Mouse (Mus musculus): Measurements from ENCODE around the gene Son. TPM values are rescaled to one million over a fixed set of nuclear protein-coding genes. Genes with fewer than 3 reads are reported as not detected.

The Son gene
- total and polyA plus RNA-seq, 2 experiments: 59.5 to 106 TPM

- no peak for DNase-seq (ENCODE audit: extremely low read depth, low read depth, low spot score)
- peaks cover 3% of the 10 kb centered on the region; the same call in 1 of the 2 replicates for H3K79me2 ChIP-seq (ENCODE audit: control insufficient read depth, insufficient read depth, low read length)
- TF ChIP-seq CTCF (IDR thresholded peaks at IDR 0.05; ENCODE audit: low read depth, low read length) (no peak), POLR2A (IDR thresholded peaks at IDR 0.05; ENCODE audit: extremely low read depth, insufficient read depth, low read length) (no peak)
- peak overlapping the region; percentile 88 for H3K4me3 ChIP-seq (ENCODE audit: insufficient read depth, low read depth, low read length)
- H3K36me3 ChIP-seq (ENCODE audit: control insufficient read depth, insufficient read depth, low read length): peaks cover 4% of the 10 kb centered on the region; the same call in 1 of the 2 replicates
- no peaks in the 10 kb centered on the region for H3K27me3 ChIP-seq (ENCODE audit: control insufficient read depth, insufficient read depth, low read length)
- 4% methylated on average over 51 of the region's 51 CpGs for WGBS
- peak overlapping the region; percentile 97 for H3K9ac ChIP-seq (ENCODE audit: low read depth, low read length)
- peak overlapping the region; percentile 42; the same call in 1 of the 2 replicates for H3K27ac ChIP-seq (replicated peaks; ENCODE audit: insufficient read depth, low read depth, low read length)
- peaks cover 4% of the 10 kb centered on the region; the same call in 1 of the 2 replicates for H3K4me1 ChIP-seq (ENCODE audit: control insufficient read depth, insufficient read depth, low read length)
Measured at GRCm38 (mm10) chr16:91688023-91688618, 40.8 kb downstream of the Son start.

GRCm38 (mm10) chr16:91688619-91689334, 41.5 kb downstream of the Son start, which contains the start of gene Donson:
Donson (minus strand) TSS chr16:91688770.
- Histone ChIP-seq H3K9ac (ENCODE audit: low read depth, low read length) (peak within 1 kb of the TSS; percentile 97), H3K36me3 (ENCODE audit: control insufficient read depth, insufficient read depth, low read length) (peaks cover 1% of the 10 kb centered on the region), H3K4me1 (ENCODE audit: control insufficient read depth, insufficient read depth, low read length) (peaks cover 4% of the 10 kb centered on the region; the same call in 1 of the 2 replicates), H3K4me3 (ENCODE audit: insufficient read depth, low read depth, low read length) (peak within 1 kb of the TSS; percentile 88), H3K27ac (replicated peaks; ENCODE audit: insufficient read depth, low read depth, low read length) (peak within 1 kb of the TSS; percentile 42), H3K27me3 (ENCODE audit: control insufficient read depth, insufficient read depth, low read length) (no peaks in the 10 kb centered on the region), H3K79me2 (ENCODE audit: control insufficient read depth, insufficient read depth, low read length) (peaks cover 3% of the 10 kb centered on the region; the same call in 1 of the 2 replicates)
- 1% methylated on average over 71 of the region's 71 CpGs for WGBS
- DNase-seq (ENCODE audit: extremely low read depth, low read depth, low spot score): peak; percentile 61
- TF ChIP-seq CTCF (IDR thresholded peaks at IDR 0.05; ENCODE audit: low read depth, low read length) (no peak), POLR2A (IDR thresholded peaks at IDR 0.05; ENCODE audit: extremely low read depth, insufficient read depth, low read length) (0 out of 2 replicates have a peak, but pooled peaks have one; percentile 57)

- Histone ChIP-seq H3K79me2 (ENCODE audit: control insufficient read depth, insufficient read depth, low read length) (peaks cover 3% of the 10 kb centered on the region; the same call in 1 of the 2 replicates), H3K27ac (replicated peaks; ENCODE audit: insufficient read depth, low read depth, low read length) (no peak overlapping the region), H3K4me3 (ENCODE audit: insufficient read depth, low read depth, low read length) (no peak overlapping the region), H3K27me3 (ENCODE audit: control insufficient read depth, insufficient read depth, low read length) (no peaks in the 10 kb centered on the region), H3K9ac (ENCODE audit: low read depth, low read length) (no peak overlapping the region), H3K4me1 (ENCODE audit: control insufficient read depth, insufficient read depth, low read length) (peaks cover 5% of the 10 kb centered on the region; the same call in 1 of the 2 replicates), H3K36me3 (ENCODE audit: control insufficient read depth, insufficient read depth, low read length) (peaks cover 4% of the 10 kb centered on the region)
- DNase-seq (ENCODE audit: extremely low read depth, low read depth, low spot score): no peak
- no peak for TF ChIP-seq CTCF (IDR thresholded peaks at IDR 0.05; ENCODE audit: low read depth, low read length)
- WGBS: 75% methylated on average over 7 of the region's 7 CpGs
Measured at GRCm38 (mm10) chr16:91689791-91690190, 42.5 kb downstream of the Son start.

GRCm38 (mm10) chr16:91694455-91695084, 47.3 kb downstream of the Son start:
- Histone ChIP-seq H3K4me1 (ENCODE audit: control insufficient read depth, insufficient read depth, low read length) (peaks cover 3% of the 10 kb centered on the region; the same call in 1 of the 2 replicates), H3K9ac (ENCODE audit: low read depth, low read length) (no peak overlapping the region), H3K27ac (replicated peaks; ENCODE audit: insufficient read depth, low read depth, low read length) (no peak overlapping the region), H3K27me3 (ENCODE audit: control insufficient read depth, insufficient read depth, low read length) (no peaks in the 10 kb centered on the region), H3K79me2 (ENCODE audit: control insufficient read depth, insufficient read depth, low read length) (no peaks in the 10 kb centered on the region), H3K4me3 (ENCODE audit: insufficient read depth, low read depth, low read length) (no peak overlapping the region), H3K36me3 (ENCODE audit: control insufficient read depth, insufficient read depth, low read length) (peaks cover 12% of the 10 kb centered on the region)
- WGBS: 39% methylated on average over 14 of the region's 14 CpGs
- TF ChIP-seq CTCF (IDR thresholded peaks at IDR 0.05; ENCODE audit: low read depth, low read length): peak; percentile 93
- no peak for TF ChIP-seq POLR2A (IDR thresholded peaks at IDR 0.05; ENCODE audit: extremely low read depth, insufficient read depth, low read length)
- DNase-seq (ENCODE audit: extremely low read depth, low read depth, low spot score): peak; percentile 39

GRCm38 (mm10) chr16:91695108-91695755, 47.9 kb downstream of the Son start:
- Histone ChIP-seq H3K27ac (replicated peaks; ENCODE audit: insufficient read depth, low read depth, low read length) (no peak overlapping the region), H3K36me3 (ENCODE audit: control insufficient read depth, insufficient read depth, low read length) (peaks cover 13% of the 10 kb centered on the region), H3K79me2 (ENCODE audit: control insufficient read depth, insufficient read depth, low read length) (no peaks in the 10 kb centered on the region), H3K9ac (ENCODE audit: low read depth, low read length) (no peak overlapping the region), H3K4me3 (ENCODE audit: insufficient read depth, low read depth, low read length) (no peak overlapping the region), H3K4me1 (ENCODE audit: control insufficient read depth, insufficient read depth, low read length) (peaks cover 1% of the 10 kb centered on the region; the same call in 1 of the 2 replicates), H3K27me3 (ENCODE audit: control insufficient read depth, insufficient read depth, low read length) (no peaks in the 10 kb centered on the region)
- no peak for TF ChIP-seq POLR2A (IDR thresholded peaks at IDR 0.05; ENCODE audit: extremely low read depth, insufficient read depth, low read length)
- no peak for TF ChIP-seq CTCF (IDR thresholded peaks at IDR 0.05; ENCODE audit: low read depth, low read length)
- no peak for DNase-seq (ENCODE audit: extremely low read depth, low read depth, low spot score)
- WGBS: 55% methylated on average over 8 of the region's 8 CpGs

All from liver, adult 2 months (tissue).